Mouse (Mus musculus) kidney, adult 9 months (tissue): ENCODE results near the gene Rcn3.
"Not testable (repeated sequence)": the region's sequence is repeated elsewhere in the genome, so short reads cannot be mapped to it uniquely, and the experiment has no call there.

ENCODE experiments used
- DNase-seq: peaks from one replicate; pipeline ENCODE4 v3.0.0; 2022

Rcn3 gene

GRCm38 (mm10) chr7:45092048-45092447, at the start of gene Rcn3:
Gene Rcn3, minus strand, starts transcription at chr7:45092221.
- DNase-seq: peak; percentile 56

GRCm38 (mm10) chr7:45141319-45141718, 49.3 kb upstream of the Rcn3 start:
- DNase-seq: no peak

GRCm38 (mm10) chr7:45139904-45140723, 48.1 kb upstream of the Rcn3 start:
- DNase-seq: no peak

- no peak for DNase-seq
Measured at GRCm38 (mm10) chr7:45138403-45138802, 46.4 kb upstream of the Rcn3 start.

- no peak for DNase-seq
Measured at GRCm38 (mm10) chr7:45137171-45138006, 45.4 kb upstream of the Rcn3 start.

- DNase-seq: peak; percentile 95
Measured at GRCm38 (mm10) chr7:45135993-45136567, 44.1 kb upstream of the Rcn3 start, which contains the start of the genes Gm45713 and Flt3l. Gene Gm45713, minus strand, starts transcription at chr7:45136231. Gene Flt3l, minus strand, starts transcription at chr7:45136432.

- no peak for DNase-seq
Measured at GRCm38 (mm10) chr7:45135370-45135769, 43.3 kb upstream of the Rcn3 start.

- peak; percentile 14 for DNase-seq
Measured at GRCm38 (mm10) chr7:45134544-45135026, 42.6 kb upstream of the Rcn3 start.

- DNase-seq: no peak
Measured at GRCm38 (mm10) chr7:45133446-45134159, 41.6 kb upstream of the Rcn3 start.

- DNase-seq: no peak
Measured at GRCm38 (mm10) chr7:45131850-45132249, 39.8 kb upstream of the Rcn3 start.

GRCm38 (mm10) chr7:45129776-45130512, 37.9 kb upstream of the Rcn3 start:
- no peak for DNase-seq

GRCm38 (mm10) chr7:45129318-45129717, 37.3 kb upstream of the Rcn3 start:
- no peak for DNase-seq

GRCm38 (mm10) chr7:45128624-45129246, 36.7 kb upstream of the Rcn3 start, which contains the start of gene Rpl13a:
Gene Rpl13a, minus strand, starts transcription at chr7:45128761.
- DNase-seq: peak; percentile 100

GRCm38 (mm10) chr7:45127700-45128224, 35.7 kb upstream of the Rcn3 start:
- no peak for DNase-seq

- no peak for DNase-seq
Measured at GRCm38 (mm10) chr7:45126844-45127699, 35.1 kb upstream of the Rcn3 start.

GRCm38 (mm10) chr7:45126147-45126843, 34.3 kb upstream of the Rcn3 start:
- no peak for DNase-seq

- not testable (repeated sequence) for DNase-seq
Measured at GRCm38 (mm10) chr7:45125649-45126048, 33.6 kb upstream of the Rcn3 start.

GRCm38 (mm10) chr7:45125144-45125600, 33.2 kb upstream of the Rcn3 start:
- no peak for DNase-seq
